Mouse (Mus musculus) lung, adult 2 months (tissue): ENCODE measurements around the gene Ankrd23. TPM values are rescaled to one million over a fixed set of nuclear protein-coding genes. Genes with fewer than 3 reads are reported as not detected.

Source experiments
- DNase-seq: peaks from one replicate; pipeline ENCODE4 v3.0.0; 2022
- H3K4me1 ChIP-seq: fragments of 200-500 bp; 2 replicates; pipeline ENCODE4 v1.6.1; 2011; ENCODE audit warnings: low read length; ENCODE audit not compliant: control insufficient read depth, insufficient read depth
- H3K4me3 ChIP-seq: fragments of 200-500 bp; replicated peaks from 2 replicates; pipeline ENCODE3; 2011; ENCODE audit warnings: low read depth, mild to moderate bottlenecking, control low read depth, low read length; ENCODE audit errors: extremely low read depth
- CTCF ChIP-seq: fragments of 200-500 bp; IDR thresholded peaks from 2 replicates; pipeline ENCODE4 v1.5.1; 2011; ENCODE audit warnings: mild to moderate bottlenecking, low read length, control low read depth; ENCODE audit not compliant: insufficient read depth
- POLR2A ChIP-seq: fragments of 200-500 bp; IDR thresholded peaks from 2 replicates; pipeline ENCODE4 v1.6.1; 2011; ENCODE audit warnings: low read depth, mild to moderate bottlenecking, control low read depth, low read length, borderline replicate concordance; ENCODE audit errors: extremely low read depth
- WGBS: fragments of 180-500 bp; shearing (Covaris S2); methylation state at CpG from one replicate; pipeline ENCODE4 v1.1.7; 2018; 5-methylcytosine and 5-hydroxymethylcytosine counted together
- polyA plus RNA-seq: library from polyadenylated mRNA; depleted of rRNA; stranded (reverse); fragments of >200 nt; gene quantifications from 2 replicates; pipeline ENCODE4 v1.2.3, GENCODE M21; 2012

Gene Ankrd23
- polyA plus RNA-seq, 1 experiment = 36.2 TPM

GRCm38 (mm10) chr1:36556553-36557456, 20.1 kb upstream of the Ankrd23 start:
- TF ChIP-seq POLR2A = peak; percentile 99
- TF ChIP-seq CTCF = peak; percentile 20; the same call in 1 of the 2 replicates
- H3K4me3 ChIP-seq = peak overlapping the region; percentile 96
- under 1% methylated on average over 52 of the region's 52 CpGs for WGBS
- H3K4me1 ChIP-seq = peaks cover 29% of the 10 kb centered on the region
- peak; percentile 92 for DNase-seq

GRCm38 (mm10) chr1:36555798-36556395, 19.2 kb upstream of the Ankrd23 start:
- TF ChIP-seq POLR2A (no peak), CTCF (no peak)
- WGBS = 14% methylated on average over 8 of the region's 8 CpGs

GRCm38 (mm10) chr1:36554633-36555399, 18.1 kb upstream of the Ankrd23 start:
- no peak for DNase-seq
- WGBS = 44% methylated on average over 21 of the region's 21 CpGs
- H3K4me1 ChIP-seq = peaks cover 29% of the 10 kb centered on the region
- no peak for TF ChIP-seq POLR2A
- no peak for TF ChIP-seq CTCF
- H3K4me3 ChIP-seq = no peak overlapping the region

More at GRCm38 (mm10) chr1:36555798-36556395, 19.2 kb upstream of the Ankrd23 start:
- peak overlapping the region; percentile 96 for H3K4me3 ChIP-seq
- DNase-seq = no peak
- H3K4me1 ChIP-seq = peaks cover 29% of the 10 kb centered on the region

GRCm38 (mm10) chr1:36552506-36552905, 15.8 kb upstream of the Ankrd23 start:
- Histone ChIP-seq H3K4me3 (no peak overlapping the region), H3K4me1 (peaks cover 22% of the 10 kb centered on the region; the same call in 1 of the 2 replicates)
- TF ChIP-seq POLR2A = no peak
- no peak for TF ChIP-seq CTCF
- no peak for DNase-seq
- 81% methylated on average over 16 of the region's 16 CpGs for WGBS

GRCm38 (mm10) chr1:36551904-36552303, 15.2 kb upstream of the Ankrd23 start:
- Histone ChIP-seq H3K4me1 (peaks cover 23% of the 10 kb centered on the region; the same call in 1 of the 2 replicates), H3K4me3 (no peak overlapping the region)
- DNase-seq = no peak
- WGBS = 76% methylated on average over 17 of the region's 17 CpGs
- TF ChIP-seq CTCF (no peak), POLR2A (no peak)

- TF ChIP-seq CTCF (0 out of 2 replicates have a peak, but pooled peaks have one; percentile 5), POLR2A (no peak)
- no peak for DNase-seq
- Histone ChIP-seq H3K4me1 (peaks cover 16% of the 10 kb centered on the region; the same call in 1 of the 2 replicates), H3K4me3 (no peak overlapping the region)
- WGBS = 74% methylated on average over 20 of the region's 20 CpGs
Measured at GRCm38 (mm10) chr1:36550075-36550863, 13.6 kb upstream of the Ankrd23 start.

- H3K4me1 ChIP-seq = peaks cover 9% of the 10 kb centered on the region; the same call in 1 of the 2 replicates
- no peak overlapping the region for H3K4me3 ChIP-seq
- no peak for DNase-seq
- WGBS = 73% methylated on average over 18 of the region's 18 CpGs
- TF ChIP-seq POLR2A (no peak), CTCF (no peak)
Measured at GRCm38 (mm10) chr1:36549491-36549890, 12.8 kb upstream of the Ankrd23 start.

GRCm38 (mm10) chr1:36548771-36549170, 12.1 kb upstream of the Ankrd23 start:
- Histone ChIP-seq H3K4me1 (0 out of 2 replicates have a peak, but pooled peaks cover 6% of the 10 kb centered on the region), H3K4me3 (no peak overlapping the region)
- DNase-seq = no peak
- 56% methylated on average over 8 of the region's 8 CpGs for WGBS
- TF ChIP-seq POLR2A (no peak), CTCF (no peak)
